Mouse (Mus musculus): ENCODE results near the gene Ndufaf5.

GRCm38 (mm10) chr2:140202573-140202972 is 32.1 kb downstream of the Ndufaf5 start:
- no peak for TF ChIP-seq POLR2A (IDR thresholded peaks at IDR 0.05; ENCODE audit: control insufficient read depth, extremely low read depth, insufficient read depth, low read length, poor library complexity)
- no peak for TF ChIP-seq CTCF (IDR thresholded peaks at IDR 0.05; ENCODE audit: borderline replicate concordance, control insufficient read depth, extremely low read depth, insufficient read depth, low read length, poor library complexity)

Measured in thymus, adult 2 months (tissue).